Mouse (Mus musculus) midbrain, embryonic 15.5 days (tissue): Measurements from ENCODE around the gene Gm20388. TPM values are rescaled to one million over a fixed set of nuclear protein-coding genes. Genes with fewer than 3 reads are reported as not detected.
A peak's percentile ranks its signal among the peaks of the same experiment; 100 is the strongest.

ENCODE experiments used
- ATAC-seq: fragments of 200-750 bp; cut with Nextera tagmentation; replicated peaks from 2 replicates; pipeline ENCODE4 v1.8.0; 2017; ENCODE audit warnings: moderate TSS enrichment
- H3K27ac ChIP-seq: fragments of 300-500 bp; sonication (generic); 2 replicates; pipeline ENCODE4 v1.5.1; 2015; ENCODE audit warnings: mild to moderate bottlenecking, inconsistent platforms
- H3K27me3 ChIP-seq: fragments of 300-500 bp; sonication (generic); replicated peaks from 2 replicates; pipeline ENCODE4 v1.6.1; 2015; ENCODE audit warnings: inconsistent platforms
- H3K36me3 ChIP-seq: fragments of 300-500 bp; sonication (generic); replicated peaks from 2 replicates; pipeline ENCODE4 v1.6.1; 2015; ENCODE audit warnings: inconsistent platforms
- H3K4me1 ChIP-seq: fragments of 300-500 bp; sonication (generic); 2 replicates; pipeline ENCODE4 v1.6.1; 2015; ENCODE audit warnings: inconsistent platforms
- H3K4me2 ChIP-seq: fragments of 300-500 bp; sonication (generic); 2 replicates; pipeline ENCODE4 v1.6.1; 2015; ENCODE audit warnings: inconsistent platforms, mild to moderate bottlenecking, moderate library complexity
- H3K4me3 ChIP-seq: fragments of 300-500 bp; sonication (generic); 2 replicates; pipeline ENCODE4 v1.5.1; 2015; ENCODE audit warnings: mild to moderate bottlenecking, inconsistent platforms
- H3K9ac ChIP-seq: fragments of 300-500 bp; sonication (generic); 2 replicates; pipeline ENCODE4 v1.6.1; 2015; ENCODE audit warnings: mild to moderate bottlenecking, inconsistent platforms
- H3K9me3 ChIP-seq: fragments of 300-500 bp; sonication (generic); 2 replicates; pipeline ENCODE4 v1.6.1; 2016; ENCODE audit warnings: inconsistent platforms
- WGBS: fragments of 180-500 bp; shearing (Covaris S2); methylation state at CpG from one replicate; pipeline ENCODE4 v1.1.7; 2015; ENCODE audit warnings: mixed read lengths; 5-methylcytosine and 5-hydroxymethylcytosine counted together
- polyA plus RNA-seq: library from polyadenylated mRNA; unstranded; fragments of >200 nt; fragmentation: Nextera tagmentation; extraction: Ambion mirVana; gene quantifications from 2 replicates; pipeline ENCODE4 v1.2.1, GENCODE M21; 2015

Gene Gm20388
- polyA plus RNA-seq, 1 experiment from 2014 or later, result 5.6 TPM

DNA sequence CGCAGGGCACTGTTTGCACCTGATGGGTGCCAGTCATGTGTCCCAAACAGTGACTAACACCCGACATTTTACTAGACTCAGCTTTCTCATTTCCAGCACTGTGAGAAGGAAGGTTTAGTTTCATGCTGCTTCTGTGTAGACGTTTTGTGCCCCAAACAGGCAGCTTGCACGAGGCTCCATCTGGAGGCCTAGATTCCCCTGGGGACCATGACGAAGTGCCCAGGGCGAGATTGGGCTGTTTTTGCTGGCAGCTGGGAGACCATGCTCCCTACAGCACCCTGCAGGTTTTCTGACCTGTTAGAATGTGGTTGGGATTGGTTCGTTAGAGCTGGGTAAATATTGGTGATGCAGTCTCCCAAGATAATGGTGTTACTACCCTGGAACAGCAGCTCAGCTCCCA lies 3760.1 kb downstream of the Gm20388 start:
- 57% methylated on average over 7 of the region's 7 CpGs for WGBS
- no peak overlapping the region for H3K9ac ChIP-seq
- ATAC-seq, result no peak
- H3K4me1 ChIP-seq, result peaks cover 8% of the 10 kb centered on the region
- H3K27me3 ChIP-seq, result no peaks in the 10 kb centered on the region
- no peak overlapping the region for H3K4me3 ChIP-seq
- H3K27ac ChIP-seq, result no peak overlapping the region
- H3K4me2 ChIP-seq, result no peak overlapping the region
- no peaks in the 10 kb centered on the region for H3K9me3 ChIP-seq
- no peaks in the 10 kb centered on the region for H3K36me3 ChIP-seq

DNA sequence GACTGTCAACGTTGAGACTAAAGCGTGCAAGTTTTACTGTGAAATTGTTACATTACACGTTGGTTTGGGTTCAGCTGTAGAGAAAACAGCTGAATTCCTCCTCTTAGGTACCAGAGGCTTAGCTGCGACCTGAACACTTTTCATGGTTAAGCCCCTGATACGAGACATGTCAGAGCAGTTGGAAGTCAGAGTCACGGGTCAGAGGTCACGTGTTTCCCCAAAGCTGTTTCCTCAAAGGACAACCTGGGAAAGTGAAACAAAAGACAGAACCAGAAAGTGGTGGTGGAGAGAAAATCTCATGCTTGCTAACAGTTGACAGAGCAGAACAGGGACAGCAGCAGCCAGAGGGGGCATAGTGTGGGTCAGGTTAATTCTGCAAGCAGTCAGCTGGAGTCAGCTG lies 3760.8 kb downstream of the Gm20388 start:
- H3K9ac ChIP-seq, result no peak overlapping the region

DNA sequence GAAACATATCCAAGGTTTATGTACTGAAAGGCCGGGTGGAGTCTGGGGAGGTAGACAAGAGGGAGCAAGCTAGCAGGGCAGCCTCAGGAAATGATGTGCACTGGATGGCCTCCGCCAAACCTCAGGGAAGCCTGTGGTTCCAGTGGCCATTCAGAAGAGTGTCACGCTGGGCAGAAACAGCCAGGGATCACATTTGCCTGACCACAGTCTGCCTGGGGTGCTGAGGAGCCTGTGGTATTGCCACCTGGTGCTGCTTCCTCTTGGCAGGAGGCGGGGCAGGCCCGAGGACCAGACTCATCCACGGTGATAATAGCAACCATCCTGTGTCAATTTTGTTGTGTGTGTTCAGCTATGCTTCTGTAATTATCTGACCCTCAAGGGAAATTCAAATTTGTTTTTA lies 3762.0 kb downstream of the Gm20388 start:
- Histone ChIP-seq H3K4me3 (no peak overlapping the region), H3K4me1 (peaks cover 9% of the 10 kb centered on the region), H3K9ac (no peak overlapping the region), H3K9me3 (no peaks in the 10 kb centered on the region), H3K4me2 (no peak overlapping the region), H3K36me3 (no peaks in the 10 kb centered on the region), H3K27me3 (no peaks in the 10 kb centered on the region), H3K27ac (no peak overlapping the region)
- WGBS, result 70% methylated on average over 6 of the region's 6 CpGs
- no peak for ATAC-seq

More for the DNA sequence above, 3760.8 kb downstream of the Gm20388 start:
- H3K27me3 ChIP-seq, result no peaks in the 10 kb centered on the region
- WGBS, result 55% methylated on average over 7 of the region's 7 CpGs
- no peak for ATAC-seq
- H3K9me3 ChIP-seq, result no peaks in the 10 kb centered on the region
- no peak overlapping the region for H3K27ac ChIP-seq
- H3K4me3 ChIP-seq, result no peak overlapping the region
- peaks cover 9% of the 10 kb centered on the region for H3K4me1 ChIP-seq
- no peak overlapping the region for H3K4me2 ChIP-seq
- no peaks in the 10 kb centered on the region for H3K36me3 ChIP-seq

DNA sequence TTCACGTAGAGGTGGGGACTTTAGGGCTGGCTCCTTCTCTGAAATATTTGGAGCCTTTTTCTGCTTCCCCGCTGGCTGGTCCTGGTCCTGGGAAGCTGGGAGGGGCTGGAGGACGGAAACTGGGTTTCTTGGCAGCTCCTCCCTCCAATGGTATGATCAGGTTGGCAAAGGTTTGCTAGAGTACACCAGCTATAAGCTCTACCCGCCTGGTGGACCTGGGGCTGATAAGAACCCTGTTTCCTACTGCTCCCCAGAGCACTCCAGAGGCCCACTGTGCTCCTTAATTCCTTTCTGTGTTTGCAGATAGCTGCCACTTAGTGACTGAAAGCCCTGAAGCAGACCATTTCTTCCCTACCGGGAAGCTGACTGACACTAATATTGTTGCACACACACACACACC lies 3765.0 kb downstream of the Gm20388 start:
- ATAC-seq, result no peak
- WGBS, result 40% methylated on average over 5 of the region's 5 CpGs

DNA sequence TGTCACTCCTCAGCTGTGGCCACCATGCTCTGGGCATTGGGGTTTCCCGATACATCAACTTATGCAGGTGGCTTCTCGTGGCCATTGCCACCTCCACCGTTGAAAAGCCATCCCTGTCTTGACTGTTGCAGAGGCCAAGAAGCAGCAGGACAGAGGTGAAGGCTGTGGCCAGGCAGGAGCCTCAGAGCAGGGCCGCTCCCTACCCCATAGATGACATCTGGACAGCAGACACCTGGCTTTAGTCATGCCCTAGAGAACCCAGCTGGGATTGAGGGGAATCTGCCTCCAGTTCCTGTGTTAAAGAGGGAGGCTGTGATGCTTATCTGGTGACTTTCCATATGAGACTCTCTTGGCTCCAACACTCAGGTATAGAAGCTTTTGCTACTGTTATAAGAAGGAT lies 3767.7 kb downstream of the Gm20388 start:
- WGBS, result 89% methylated on average over 4 of the region's 4 CpGs
- no peaks in the 10 kb centered on the region for H3K9me3 ChIP-seq
- peaks cover 4% of the 10 kb centered on the region for H3K27me3 ChIP-seq
- H3K36me3 ChIP-seq, result no peaks in the 10 kb centered on the region
- peaks cover 9% of the 10 kb centered on the region for H3K4me1 ChIP-seq
- no peak overlapping the region for H3K27ac ChIP-seq
- ATAC-seq, result no peak
- H3K9ac ChIP-seq, result no peak overlapping the region
- H3K4me3 ChIP-seq, result no peak overlapping the region
- H3K4me2 ChIP-seq, result no peak overlapping the region

More for the DNA sequence above, 3765.0 kb downstream of the Gm20388 start:
- Histone ChIP-seq H3K27me3 (no peaks in the 10 kb centered on the region; the same call in 1 of the 2 replicates), H3K9me3 (no peaks in the 10 kb centered on the region), H3K4me1 (peaks cover 9% of the 10 kb centered on the region), H3K27ac (0 out of 2 replicates have a peak overlapping the region, but pooled peaks have one; percentile 42), H3K9ac (no peak overlapping the region), H3K36me3 (no peaks in the 10 kb centered on the region), H3K4me2 (no peak overlapping the region), H3K4me3 (no peak overlapping the region)

DNA sequence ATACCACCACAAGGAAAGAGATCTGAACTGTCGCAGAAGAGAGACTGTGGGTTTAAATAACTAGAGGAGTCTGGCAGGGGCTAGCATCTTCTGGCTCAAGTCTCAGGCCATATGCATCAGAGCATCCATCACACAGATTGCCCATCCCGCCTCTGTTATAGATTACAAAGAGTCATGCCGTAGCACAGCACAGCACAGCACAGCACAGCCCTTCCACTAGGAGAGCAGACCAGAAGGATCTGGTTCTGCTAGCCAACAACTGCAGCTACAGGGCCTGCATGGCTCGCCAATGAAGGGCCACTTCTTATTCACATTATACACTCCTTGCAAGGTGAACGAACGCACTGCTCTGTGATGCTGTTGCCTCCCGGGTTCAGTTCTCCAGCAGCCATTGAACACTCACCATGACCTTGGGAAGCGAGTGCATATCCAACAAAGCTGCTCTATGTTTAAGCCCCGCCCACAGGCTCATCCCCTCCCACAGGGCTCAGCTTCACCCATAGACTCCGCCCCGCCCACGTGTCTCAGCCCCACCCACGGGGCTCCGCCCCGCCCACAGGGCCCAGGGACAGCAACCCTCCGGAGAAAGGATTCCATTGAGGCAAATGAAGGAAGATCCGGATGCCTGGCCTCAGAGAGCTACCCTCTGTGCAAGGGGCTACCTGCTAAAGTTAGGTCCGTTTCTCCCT lies 3771.6 kb downstream of the Gm20388 start:
- H3K36me3 ChIP-seq, result no peaks in the 10 kb centered on the region

DNA sequence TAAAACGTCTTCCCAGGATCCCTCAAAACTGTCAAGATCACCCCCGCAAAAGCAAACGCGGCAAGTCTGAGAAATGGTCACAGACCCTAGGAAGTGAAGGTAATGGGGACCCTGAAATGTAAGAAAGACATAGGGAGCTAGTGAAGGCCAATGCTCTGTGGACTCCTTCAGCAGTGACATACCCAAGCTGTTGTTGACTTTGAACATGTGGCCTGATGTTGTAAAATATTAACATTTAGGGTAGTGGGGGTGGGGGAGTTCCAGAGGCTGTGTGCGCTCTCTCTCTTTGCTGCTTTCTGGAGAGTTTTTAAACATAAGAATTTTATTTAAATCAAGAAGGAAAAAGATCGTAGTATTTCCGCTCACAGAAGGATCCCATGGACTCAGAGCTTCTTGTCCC lies 3772.7 kb downstream of the Gm20388 start:
- ATAC-seq, result no peak
- no peaks in the 10 kb centered on the region for H3K4me1 ChIP-seq
- H3K9me3 ChIP-seq, result no peaks in the 10 kb centered on the region
- no peak overlapping the region for H3K9ac ChIP-seq
- no peaks in the 10 kb centered on the region for H3K36me3 ChIP-seq
- H3K4me3 ChIP-seq, result no peak overlapping the region
- H3K27ac ChIP-seq, result no peak overlapping the region
- peaks cover 4% of the 10 kb centered on the region for H3K27me3 ChIP-seq
- WGBS, result 62% methylated on average over 7 of the region's 7 CpGs
- no peak overlapping the region for H3K4me2 ChIP-seq

More for the DNA sequence above, 3771.6 kb downstream of the Gm20388 start:
- Histone ChIP-seq H3K9me3 (no peaks in the 10 kb centered on the region), H3K4me3 (no peak overlapping the region), H3K4me1 (no peaks in the 10 kb centered on the region), H3K27ac (no peak overlapping the region), H3K9ac (no peak overlapping the region), H3K4me2 (no peak overlapping the region), H3K27me3 (peaks cover 4% of the 10 kb centered on the region)
- no peak for ATAC-seq
- WGBS, result 25% methylated on average over 18 of the region's 18 CpGs

DNA sequence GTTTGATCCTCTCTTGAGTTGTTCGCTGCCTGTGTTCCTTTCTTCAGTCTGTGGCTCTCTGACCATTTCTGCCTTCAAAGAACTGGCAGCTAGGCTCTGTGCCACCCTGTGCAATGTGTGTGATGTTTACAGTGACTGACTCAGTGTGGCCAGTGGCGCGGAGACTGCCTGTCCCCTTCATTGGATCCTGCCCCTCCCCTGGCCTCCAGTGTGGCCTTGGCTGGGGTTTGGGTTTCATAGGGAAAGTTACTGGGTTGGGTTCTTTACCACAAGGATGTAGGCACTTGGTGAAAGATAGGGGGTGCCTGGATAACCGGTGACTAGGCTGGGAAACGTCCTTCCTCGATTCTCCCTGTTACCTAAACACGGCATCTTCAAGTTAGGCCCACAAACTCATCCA lies 3774.2 kb downstream of the Gm20388 start:
- Histone ChIP-seq H3K4me3 (no peak overlapping the region), H3K36me3 (no peaks in the 10 kb centered on the region), H3K9me3 (no peaks in the 10 kb centered on the region), H3K4me1 (no peaks in the 10 kb centered on the region), H3K27ac (no peak overlapping the region), H3K9ac (no peak overlapping the region), H3K4me2 (no peak overlapping the region), H3K27me3 (peaks cover 4% of the 10 kb centered on the region; the same call in 1 of the 2 replicates)
- ATAC-seq, result no peak
- WGBS, result 87% methylated on average over 7 of the region's 7 CpGs

DNA sequence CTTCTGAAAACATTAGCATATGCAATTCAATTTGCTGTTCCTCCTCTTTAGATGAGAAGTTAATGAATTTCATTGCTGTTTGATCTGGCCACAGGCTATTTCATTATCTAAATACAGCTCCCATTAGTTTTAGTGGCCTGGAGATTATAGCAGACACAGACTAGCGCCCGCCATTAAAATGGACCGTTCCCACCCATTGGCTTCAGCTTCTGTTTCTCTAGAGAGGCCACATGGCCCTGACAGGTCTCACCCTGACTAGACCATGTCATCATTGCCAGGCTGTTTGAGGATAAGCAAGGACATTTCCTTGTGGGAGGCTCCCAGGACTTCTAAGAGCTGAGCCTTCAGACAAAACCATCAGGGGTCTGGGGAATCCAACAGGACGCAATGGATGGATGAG lies 3774.8 kb downstream of the Gm20388 start:
- H3K27ac ChIP-seq, result 0 out of 2 replicates have a peak overlapping the region, but pooled peaks have one; percentile 17
- 53% methylated on average over 4 of the region's 4 CpGs for WGBS
- no peaks in the 10 kb centered on the region for H3K4me1 ChIP-seq
- no peak for ATAC-seq
- H3K27me3 ChIP-seq, result peaks cover 4% of the 10 kb centered on the region; the same call in 1 of the 2 replicates
- H3K4me3 ChIP-seq, result no peak overlapping the region
- no peaks in the 10 kb centered on the region for H3K9me3 ChIP-seq
- no peak overlapping the region for H3K9ac ChIP-seq
- no peaks in the 10 kb centered on the region for H3K36me3 ChIP-seq
- no peak overlapping the region for H3K4me2 ChIP-seq

DNA sequence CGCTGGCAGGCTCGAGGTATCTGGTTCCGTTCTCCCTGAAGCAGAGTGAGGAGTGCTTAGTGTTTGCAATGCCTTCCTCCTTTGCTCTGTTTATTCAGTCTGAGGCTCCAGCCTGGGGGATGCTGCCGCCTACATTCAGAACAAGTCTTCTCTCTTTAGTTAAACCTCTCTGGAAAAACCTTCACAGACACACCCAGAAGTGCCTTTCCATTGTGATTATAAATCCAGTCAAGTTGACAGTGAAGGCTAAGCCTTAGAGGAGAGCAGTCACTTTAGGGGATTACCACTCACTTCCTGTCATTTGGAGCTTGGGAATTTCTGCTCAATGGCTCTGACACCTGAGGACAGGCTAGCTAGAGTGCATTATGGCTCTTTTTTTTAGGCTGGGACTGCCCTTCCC lies 3777.2 kb downstream of the Gm20388 start:
- WGBS, result 60% methylated on average over 4 of the region's 4 CpGs
- Histone ChIP-seq H3K27me3 (no peaks in the 10 kb centered on the region), H3K4me2 (no peak overlapping the region), H3K9me3 (no peaks in the 10 kb centered on the region), H3K4me3 (no peak overlapping the region), H3K9ac (no peak overlapping the region), H3K4me1 (no peaks in the 10 kb centered on the region), H3K27ac (no peak overlapping the region), H3K36me3 (no peaks in the 10 kb centered on the region)
- no peak for ATAC-seq

DNA sequence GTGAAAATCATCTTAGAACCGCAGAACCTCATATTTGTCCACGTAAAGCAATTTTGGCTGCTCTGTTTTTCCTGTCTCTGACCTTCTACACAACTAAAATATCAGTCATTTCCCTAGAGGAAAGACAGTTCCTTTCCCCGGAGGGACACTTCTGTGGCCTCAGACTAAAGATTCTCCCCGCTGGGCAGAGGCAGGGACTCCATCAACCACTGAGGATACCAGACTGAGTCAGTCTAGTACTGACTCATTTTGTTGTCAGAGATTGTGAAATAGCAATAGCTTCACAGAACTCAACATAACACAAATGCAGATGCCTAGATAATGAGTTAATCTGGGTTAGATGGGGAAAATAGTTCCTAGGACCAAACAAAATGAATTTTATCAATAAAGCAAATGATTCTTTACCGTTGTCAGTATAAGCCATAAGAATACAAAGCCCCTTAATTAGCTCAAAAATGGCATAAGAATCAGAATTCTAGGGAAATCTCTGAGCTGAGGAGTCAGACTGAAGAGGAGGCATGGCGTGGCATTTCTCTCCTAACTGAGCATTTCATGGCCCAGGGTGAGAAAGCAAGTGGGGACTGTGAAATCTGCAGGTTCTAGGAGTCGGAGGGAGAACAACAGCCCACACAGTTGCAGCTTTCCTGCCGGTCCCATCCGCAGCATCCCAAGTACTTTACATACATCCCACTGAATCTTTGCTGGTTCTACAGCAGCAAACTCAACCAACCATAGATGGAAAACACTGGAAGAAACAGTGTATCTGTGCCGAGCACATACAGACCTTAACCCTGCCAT lies 3781.7 kb downstream of the Gm20388 start:
- no peak overlapping the region for H3K4me2 ChIP-seq
- H3K9me3 ChIP-seq, result no peaks in the 10 kb centered on the region
- H3K4me1 ChIP-seq, result no peaks in the 10 kb centered on the region
- H3K9ac ChIP-seq, result no peak overlapping the region
- no peaks in the 10 kb centered on the region for H3K36me3 ChIP-seq
- no peak overlapping the region for H3K4me3 ChIP-seq
- no peak for ATAC-seq
- no peak overlapping the region for H3K27ac ChIP-seq
- no peaks in the 10 kb centered on the region for H3K27me3 ChIP-seq
- WGBS, result 87% methylated on average over 10 of the region's 10 CpGs

DNA sequence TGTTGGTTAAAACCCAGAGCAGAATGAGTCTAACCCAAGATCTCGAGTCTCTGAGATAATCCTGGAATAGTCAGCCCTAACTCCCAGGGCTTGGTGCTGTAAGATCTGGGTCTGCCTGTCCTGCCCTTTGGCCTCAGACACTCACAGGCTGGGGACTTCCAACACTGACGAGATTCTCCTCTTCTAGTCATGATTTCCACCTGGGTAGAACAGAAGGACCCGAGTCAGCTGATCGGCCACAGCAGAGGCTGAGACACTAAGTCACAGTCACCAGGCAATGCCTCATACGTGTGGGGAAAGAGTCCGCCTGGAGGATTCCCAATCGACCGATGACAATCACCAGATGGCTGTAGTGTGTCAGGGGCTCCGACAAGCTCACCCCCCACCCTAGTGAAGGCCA lies 3785.5 kb downstream of the Gm20388 start:
- ATAC-seq, result no peak
- 81% methylated on average over 9 of the region's 9 CpGs for WGBS
- Histone ChIP-seq H3K27me3 (no peaks in the 10 kb centered on the region), H3K9ac (no peak overlapping the region), H3K9me3 (no peaks in the 10 kb centered on the region), H3K36me3 (no peaks in the 10 kb centered on the region), H3K27ac (no peak overlapping the region), H3K4me2 (no peak overlapping the region), H3K4me1 (no peaks in the 10 kb centered on the region), H3K4me3 (no peak overlapping the region)
